Mouse (Mus musculus): ENCODE measurements at regions not wholly inside any gene's neighbourhood (a gene's known extent, or its start where the extent isn't known, plus 50 kb on each side); places are given as distances from the start of the nearest gene placed in this dataset.

DNA sequence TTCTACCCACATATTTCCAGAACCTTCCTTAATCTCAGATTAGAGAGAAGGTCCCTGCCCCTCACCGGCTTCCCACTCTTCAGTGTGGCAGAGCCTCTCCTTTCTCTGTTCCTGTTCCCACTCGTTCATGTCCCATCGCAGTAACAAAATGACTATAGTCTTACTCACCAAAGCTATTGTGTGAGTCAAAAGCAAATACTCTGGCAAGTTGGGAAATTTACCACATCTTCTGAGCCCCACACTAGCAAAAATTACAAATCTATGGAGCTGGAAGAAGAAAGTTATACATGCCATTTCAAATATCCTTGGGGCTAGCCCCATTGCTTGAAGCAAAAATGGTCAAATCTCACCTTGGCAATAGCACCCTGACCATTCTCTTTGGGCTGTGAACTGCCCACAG is 80.1 kb upstream of the Tet2 start:
- TF ChIP-seq CTCF (IDR thresholded peaks at IDR 0.05) = no peak
- TF ChIP-seq EP300 (IDR thresholded peaks at IDR 0.05) = no peak
